Mouse (Mus musculus) MEL (cell line): ENCODE data around the gene Lamb1. TPM values are rescaled to one million over a fixed set of nuclear protein-coding genes. Genes with fewer than 3 reads are reported as not detected.

Experiments
- DNase-seq: peaks from one replicate; pipeline ENCODE4 v3.0.0; 2011; ENCODE audit warnings: low read depth, low spot score
- H3K27ac ChIP-seq: 2 replicates; pipeline ENCODE4 v1.5.1; 2012; ENCODE audit warnings: low read depth, mild to moderate bottlenecking, control low read depth, low read length, moderate library complexity; ENCODE audit not compliant: control insufficient read depth
- H3K27me3 ChIP-seq, 2 experiments: fragments of 150-350 bp in 1 of 2; sonication (generic) in 1 of 2; 2 replicates each; pipeline ENCODE4 v1.6.1; 2012; ENCODE audit warnings: low read length in 2 of 2, mild to moderate bottlenecking in 2 of 2, improper control_type of control experiment in 1 of 2, moderate library complexity in 1 of 2; ENCODE audit not compliant: insufficient read depth in 2 of 2, control insufficient read depth in 1 of 2
- H3K36me3 ChIP-seq, 2 experiments: 2 replicates each; pipeline ENCODE4 v1.6.1; 2012 to 2014; ENCODE audit warnings: low read length in 2 of 2, improper control_type of control experiment in 1 of 2, inconsistent platforms in 1 of 2, mild to moderate bottlenecking in 1 of 2; ENCODE audit not compliant: insufficient read depth in 2 of 2, control insufficient read depth in 1 of 2
- H3K4me1 ChIP-seq, 2 experiments: fragments of 150-350 bp in 1 of 2; sonication (generic) in 1 of 2; 2 replicates each; pipeline ENCODE4 v1.6.1; 2012; ENCODE audit warnings: low read length in 2 of 2, improper control_type of control experiment in 1 of 2, mild to moderate bottlenecking in 1 of 2; ENCODE audit not compliant: insufficient read depth in 2 of 2, control insufficient read depth in 1 of 2
- H3K4me3 ChIP-seq, 2 experiments: fragments of 150-350 bp in 1 of 2; sonication (generic) in 1 of 2; 2 replicates each; pipeline ENCODE4 v1.5.1; 2012; ENCODE audit warnings: low read depth in 2 of 2, low read length in 2 of 2, mild to moderate bottlenecking in 2 of 2, moderate library complexity in 2 of 2, control low read depth in 1 of 2, improper control_type of control experiment in 1 of 2; ENCODE audit not compliant: control insufficient read depth in 1 of 2, insufficient read depth in 1 of 2
- H3K79me2 ChIP-seq: 2 replicates; pipeline ENCODE4 v1.6.1; 2012; ENCODE audit warnings: mild to moderate bottlenecking, low read length, moderate library complexity; ENCODE audit not compliant: control insufficient read depth, poor library complexity, insufficient read depth
- H3K9ac ChIP-seq: 2 replicates; pipeline ENCODE4 v1.6.1; 2012; ENCODE audit warnings: low read depth, mild to moderate bottlenecking, control low read depth, low read length, moderate library complexity; ENCODE audit not compliant: control insufficient read depth, poor library complexity, severe bottlenecking
- H3K9me3 ChIP-seq: fragments of 150-350 bp; sonication (generic); replicated peaks from 2 replicates; pipeline ENCODE4 v1.6.1; 2012; ENCODE audit warnings: mild to moderate bottlenecking, low read length, improper control_type of control experiment, moderate library complexity; ENCODE audit not compliant: insufficient read depth
- BHLHE40 ChIP-seq: IDR thresholded peaks from 2 replicates; pipeline ENCODE4 v1.6.1; 2012; ENCODE audit warnings: low read depth, mild to moderate bottlenecking, inconsistent platforms, low read length, improper control_type of control experiment, borderline replicate concordance
- CHD2 ChIP-seq: IDR thresholded peaks from 2 replicates; pipeline ENCODE4 v1.6.1; 2011; ENCODE audit warnings: low read length, improper control_type of control experiment
- CTCF ChIP-seq, 3 experiments: IDR thresholded peaks in 2 of 3; conservative IDR thresholded peaks in 1 of 3; 2 replicates each; pipeline ENCODE4 v1.5.1; 2011 to 2012; ENCODE audit warnings: low read length in 3 of 3, low read depth in 2 of 3, mild to moderate bottlenecking in 2 of 3, improper control_type of control experiment in 1 of 3, inconsistent platforms in 1 of 3, mixed read lengths in 1 of 3, moderate library complexity in 1 of 3; ENCODE audit not compliant: control insufficient read depth in 1 of 3, insufficient read depth in 1 of 3, poor library complexity in 1 of 3, severe bottlenecking in 1 of 3
- E2F4 ChIP-seq: IDR thresholded peaks from 2 replicates; pipeline ENCODE4 v1.6.1; 2011; ENCODE audit warnings: low read depth, low read length, improper control_type of control experiment, borderline replicate concordance
- ELF1 ChIP-seq: IDR thresholded peaks from 2 replicates; pipeline ENCODE4 v1.6.1; 2014; ENCODE audit warnings: low read depth, mild to moderate bottlenecking, inconsistent platforms, low read length, improper control_type of control experiment, moderate library complexity
- ETS1 ChIP-seq: IDR thresholded peaks from 2 replicates; pipeline ENCODE4 v1.6.1; 2012; ENCODE audit warnings: low read depth, mild to moderate bottlenecking, inconsistent platforms, low read length, improper control_type of control experiment, moderate library complexity
- KAT2A ChIP-seq: conservative IDR thresholded peaks from 2 replicates; pipeline ENCODE4 v1.6.1; 2012; ENCODE audit warnings: low read depth, low read length, improper control_type of control experiment, inconsistent platforms
- MAFK ChIP-seq: IDR thresholded peaks from 2 replicates; pipeline ENCODE4 v1.6.1; 2011; ENCODE audit warnings: low read depth, mild to moderate bottlenecking, low read length, improper control_type of control experiment, borderline replicate concordance
- MAX ChIP-seq: IDR thresholded peaks from 2 replicates; pipeline ENCODE4 v1.6.1; 2011; ENCODE audit warnings: low read length, improper control_type of control experiment
- MAZ ChIP-seq: IDR thresholded peaks from 2 replicates; pipeline ENCODE4 v1.6.1; 2012; ENCODE audit warnings: low read depth, mild to moderate bottlenecking, inconsistent platforms, low read length, improper control_type of control experiment
- MEF2A ChIP-seq: IDR thresholded peaks from 2 replicates; pipeline ENCODE4 v1.6.1; 2014; ENCODE audit warnings: low read depth, mild to moderate bottlenecking, inconsistent platforms, low read length, improper control_type of control experiment; ENCODE audit not compliant: poor library complexity, insufficient replicate concordance, severe bottlenecking; ENCODE audit errors: extremely low read depth
- MXI1 ChIP-seq: IDR thresholded peaks from 2 replicates; pipeline ENCODE4 v1.6.1; 2011; ENCODE audit warnings: mild to moderate bottlenecking, low read depth, low read length, improper control_type of control experiment
- MYB ChIP-seq: IDR thresholded peaks from 2 replicates; pipeline ENCODE4 v1.6.1; 2011; ENCODE audit warnings: mild to moderate bottlenecking, low read depth, low read length, improper control_type of control experiment
- MYC ChIP-seq: IDR thresholded peaks from 2 replicates; pipeline ENCODE4 v1.6.1; 2011; ENCODE audit warnings: low read depth, mild to moderate bottlenecking, low read length, improper control_type of control experiment, moderate library complexity
- NRF1 ChIP-seq: IDR thresholded peaks from 2 replicates; pipeline ENCODE4 v1.6.1; 2014; ENCODE audit warnings: low read depth, mild to moderate bottlenecking, inconsistent platforms, low read length, improper control_type of control experiment, moderate library complexity; ENCODE audit not compliant: poor library complexity, insufficient read depth, severe bottlenecking
- POLR2AphosphoS2 ChIP-seq: IDR thresholded peaks from 2 replicates; pipeline ENCODE4 v1.6.1; 2011; ENCODE audit warnings: low read length, improper control_type of control experiment
- RAD21 ChIP-seq: IDR thresholded peaks from 2 replicates; pipeline ENCODE4 v1.6.1; 2011; ENCODE audit warnings: mild to moderate bottlenecking, low read depth, low read length, improper control_type of control experiment
- RCOR1 ChIP-seq: IDR thresholded peaks from 2 replicates; pipeline ENCODE4 v1.6.1; 2012; ENCODE audit warnings: low read depth, mild to moderate bottlenecking, inconsistent platforms, low read length, improper control_type of control experiment
- SMC3 ChIP-seq: IDR thresholded peaks from 2 replicates; pipeline ENCODE4 v1.6.1; 2011; ENCODE audit warnings: low read depth, low read length, improper control_type of control experiment
- TAL1 ChIP-seq: IDR thresholded peaks from 2 replicates; pipeline ENCODE4 v1.6.1; 2012; ENCODE audit warnings: mild to moderate bottlenecking, inconsistent platforms, low read length, moderate library complexity, mixed read lengths
- TCF12 ChIP-seq: IDR thresholded peaks from 2 replicates; pipeline ENCODE4 v1.6.1; 2014; ENCODE audit warnings: low read depth, mild to moderate bottlenecking, inconsistent platforms, low read length, improper control_type of control experiment, moderate library complexity
- UBTF ChIP-seq: IDR thresholded peaks from 2 replicates; pipeline ENCODE4 v1.6.1; 2012; ENCODE audit warnings: low read depth, mild to moderate bottlenecking, inconsistent platforms, low read length, improper control_type of control experiment, moderate library complexity, borderline replicate concordance; ENCODE audit not compliant: insufficient read depth
- USF1 ChIP-seq: IDR thresholded peaks from 2 replicates; pipeline ENCODE4 v1.6.1; 2014; ENCODE audit warnings: low read depth, mild to moderate bottlenecking, inconsistent platforms, low read length, improper control_type of control experiment, moderate library complexity
- USF2 ChIP-seq, 2 experiments: IDR thresholded peaks; 2 replicates each; pipeline ENCODE4 v1.6.1; 2011 to 2012; ENCODE audit warnings: improper control_type of control experiment in 2 of 2, low read length in 2 of 2, borderline replicate concordance in 1 of 2, inconsistent platforms in 1 of 2, low read depth in 1 of 2, mild to moderate bottlenecking in 1 of 2; ENCODE audit not compliant: insufficient read depth in 1 of 2
- ZKSCAN1 ChIP-seq: IDR thresholded peaks from 2 replicates; pipeline ENCODE4 v1.6.1; 2012; ENCODE audit warnings: low read depth, mild to moderate bottlenecking, inconsistent platforms, low read length, improper control_type of control experiment, moderate library complexity
- polyA plus RNA-seq, 2 experiments: library from polyadenylated mRNA; stranded (reverse) in 1 of 2; unstranded in 1 of 2; fragments of >175 nt in 1 of 2; fragments of >200 nt in 1 of 2; gene quantifications; 2 replicates each; pipeline versions ENCODE4 v1.2.1 to v1.2.4; 2012; ENCODE audit warnings: low replicate concordance in 2 of 2, low read depth in 1 of 2; ENCODE audit not compliant: insufficient read length in 2 of 2, insufficient read depth in 1 of 2, missing spikeins in 1 of 2
- total RNA-seq: library from RNA; depleted of rRNA; stranded (reverse); fragments of 300-350 nt; gene quantifications from 2 replicates; pipeline ENCODE4 v1.2.3, GENCODE M21; 2012

Lamb1 gene
- total and polyA plus RNA-seq, 3 experiments, result 0.03 TPM; not detected in 2

DNA sequence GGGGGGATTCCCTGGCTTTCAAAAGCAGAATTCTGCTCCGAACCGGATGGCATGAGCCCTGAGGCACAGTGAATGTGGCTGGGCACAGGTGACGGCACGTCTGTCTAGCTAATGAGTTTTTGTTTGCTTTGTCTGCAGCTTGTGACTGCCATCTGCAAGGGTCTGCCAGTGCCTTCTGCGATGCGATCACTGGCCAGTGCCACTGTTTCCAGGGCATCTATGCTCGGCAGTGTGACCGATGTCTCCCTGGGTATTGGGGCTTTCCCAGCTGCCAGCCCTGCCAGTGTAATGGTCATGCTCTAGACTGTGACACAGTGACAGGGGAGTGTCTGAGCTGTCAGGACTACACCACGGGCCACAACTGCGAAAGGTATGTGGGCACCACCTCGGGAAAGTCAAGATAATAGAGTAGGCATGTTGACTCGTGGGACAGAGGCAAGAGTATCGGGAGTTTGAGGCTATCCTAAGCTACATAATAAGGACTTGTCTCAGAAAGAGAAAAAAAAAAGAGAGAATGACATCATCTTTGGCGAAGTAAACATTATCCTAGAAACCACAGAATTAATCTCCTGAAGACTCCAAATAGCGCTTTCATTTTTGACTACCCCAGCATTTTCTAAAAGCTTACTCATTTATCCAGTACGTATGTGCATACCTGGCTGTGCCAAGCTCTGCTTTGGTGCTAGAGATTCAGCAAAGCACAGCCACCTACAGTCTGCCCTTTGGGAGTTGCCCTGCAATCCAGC, 37.9 kb downstream of the Lamb1 start:
- no peaks in the 10 kb centered on the region for H3K27me3 ChIP-seq
- no peak for DNase-seq
- no peak overlapping the region for H3K9ac ChIP-seq
- no peaks in the 10 kb centered on the region for H3K4me1 ChIP-seq
- no peaks in the 10 kb centered on the region for H3K9me3 ChIP-seq
- no peak overlapping the region for H3K4me3 ChIP-seq
- TF ChIP-seq TAL1 (no peak), MXI1 (no peak), SMC3 (no peak), ETS1 (no peak), RCOR1 (no peak), RAD21 (no peak), USF2 (IDR thresholded peaks at IDR 0.05; ENCODE audit: borderline replicate concordance in 1 of 2, insufficient read depth in 1 of 2, low read depth in 1 of 2, low read length in 2 of 2) (no peak), MAZ (no peak), ELF1 (no peak), NRF1 (no peak), MAX (no peak), CHD2 (no peak), TCF12 (no peak), UBTF (no peak), USF1 (no peak), BHLHE40 (no peak)
- no peak overlapping the region for H3K27ac ChIP-seq
- no peaks in the 10 kb centered on the region for H3K79me2 ChIP-seq
- H3K36me3 ChIP-seq, result no peaks in the 10 kb centered on the region

DNA sequence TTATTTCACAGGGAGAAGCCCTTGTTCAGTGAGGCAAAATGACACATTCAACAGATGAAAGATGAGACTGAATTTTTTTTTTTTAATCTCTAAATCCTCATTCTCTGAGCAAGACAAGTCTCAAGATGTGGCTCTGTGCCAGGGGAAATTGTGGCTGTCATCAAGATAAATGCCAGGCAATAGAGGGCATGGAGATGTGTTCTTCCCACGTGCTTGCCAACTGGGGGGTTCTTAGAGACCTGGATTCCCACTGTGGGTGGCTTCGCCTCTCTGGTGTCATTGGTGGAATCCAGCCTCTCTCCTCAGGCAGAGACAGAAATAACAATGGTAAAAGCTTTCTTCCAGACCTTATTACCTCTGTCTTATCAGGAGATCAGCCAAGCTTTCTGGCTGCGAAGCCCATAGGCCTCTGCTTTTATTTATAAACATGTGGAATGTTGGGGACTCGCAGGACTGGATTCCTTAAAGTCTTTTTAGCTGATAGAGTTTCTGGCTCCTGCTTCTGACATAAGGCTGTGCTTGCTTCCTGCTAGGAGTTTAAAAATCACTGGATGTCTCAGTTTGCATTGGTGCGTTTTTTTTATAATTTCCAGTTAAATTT, 41.1 kb downstream of the Lamb1 start:
- no peak overlapping the region for H3K27ac ChIP-seq
- no peaks in the 10 kb centered on the region for H3K27me3 ChIP-seq
- TF ChIP-seq MYB (no peak), USF1 (no peak), E2F4 (no peak), MYC (no peak), POLR2AphosphoS2 (no peak), ZKSCAN1 (no peak), MEF2A (no peak), MAFK (no peak), ETS1 (no peak), CTCF (IDR thresholded peaks at IDR 0.05 in 2 of 3, conservative IDR thresholded peaks at IDR 0.05 in 1 of 3; ENCODE audit: control insufficient read depth in 1 of 3, insufficient read depth in 1 of 3, low read depth in 2 of 3, low read length in 3 of 3, poor library complexity in 1 of 3, severe bottlenecking in 1 of 3) (no peak), KAT2A (no peak)
- no peaks in the 10 kb centered on the region for H3K4me1 ChIP-seq
- no peaks in the 10 kb centered on the region for H3K36me3 ChIP-seq
- no peak overlapping the region for H3K4me3 ChIP-seq
- no peak for DNase-seq
- H3K9ac ChIP-seq, result no peak overlapping the region
- no peaks in the 10 kb centered on the region for H3K79me2 ChIP-seq
- no peaks in the 10 kb centered on the region for H3K9me3 ChIP-seq
